Mouse (Mus musculus) urinary bladder, adult 2 months (tissue): ENCODE results near the gene Pclaf. TPM values are rescaled to one million over a fixed set of nuclear protein-coding genes. Genes with fewer than 3 reads are reported as not detected.

Experiments
- DNase-seq: peaks from one replicate; pipeline ENCODE4 v3.0.0; 2022; ENCODE audit warnings: low spot score
- polyA plus RNA-seq: library from polyadenylated mRNA; depleted of rRNA; stranded (reverse); fragments of >200 nt; gene quantifications from 2 replicates; pipeline ENCODE4 v1.2.3, GENCODE M21; 2012; rRNA removed

Gene Pclaf
- 1.8 and 3.1 TPM in 2 replicates for polyA plus RNA-seq

- DNase-seq, result peak; percentile 27
Measured at GRCm38 (mm10) chr9:65890143-65890628, at the start of gene Pclaf. Gene Pclaf, plus strand, starts transcription at chr9:65890237.

- no peak for DNase-seq
Measured at GRCm38 (mm10) chr9:65844421-65845165, 45.4 kb upstream of the Pclaf start.

GRCm38 (mm10) chr9:65848154-65848553 is 41.9 kb upstream of the Pclaf start:
- no peak for DNase-seq

GRCm38 (mm10) chr9:65850203-65850602 is 39.8 kb upstream of the Pclaf start:
- DNase-seq, result no peak

GRCm38 (mm10) chr9:65859656-65860055 is 30.4 kb upstream of the Pclaf start:
- no peak for DNase-seq

- DNase-seq, result peak; percentile 79
Measured at GRCm38 (mm10) chr9:65884564-65885315, 5.3 kb upstream of the Pclaf start.

- no peak for DNase-seq
Measured at GRCm38 (mm10) chr9:65891126-65891525, 1.1 kb downstream of the Pclaf start.

GRCm38 (mm10) chr9:65896977-65897376 is 6.9 kb downstream of the Pclaf start:
- no peak for DNase-seq

GRCm38 (mm10) chr9:65902879-65903278 is 12.8 kb downstream of the Pclaf start:
- no peak for DNase-seq

- DNase-seq, result no peak
Measured at GRCm38 (mm10) chr9:65903419-65903818, 13.4 kb downstream of the Pclaf start.

GRCm38 (mm10) chr9:65908394-65909300 is 18.6 kb downstream of the Pclaf start, which contains the start of the genes Trip4 and Csnk1g1:
Gene Trip4, minus strand, starts transcription at chr9:65908794.
Gene Csnk1g1, plus strand, starts transcription at chr9:65908924.
- DNase-seq, result peak; percentile 81

GRCm38 (mm10) chr9:65909301-65909801 is 19.3 kb downstream of the Pclaf start:
- DNase-seq, result peak; percentile 54

GRCm38 (mm10) chr9:65909837-65910236 is 19.8 kb downstream of the Pclaf start:
- no peak for DNase-seq

- no peak for DNase-seq
Measured at GRCm38 (mm10) chr9:65913976-65914375, 23.9 kb downstream of the Pclaf start.

- no peak for DNase-seq
Measured at GRCm38 (mm10) chr9:65917015-65917414, 27.0 kb downstream of the Pclaf start.

- no peak for DNase-seq
Measured at GRCm38 (mm10) chr9:65928456-65928855, 38.4 kb downstream of the Pclaf start.

- no peak for DNase-seq
Measured at GRCm38 (mm10) chr9:65929826-65930225, 39.8 kb downstream of the Pclaf start.

- no peak for DNase-seq
Measured at GRCm38 (mm10) chr9:65937566-65937965, 47.5 kb downstream of the Pclaf start.

GRCm38 (mm10) chr9:65951082-65951587 is 61.1 kb downstream of the Pclaf start:
- DNase-seq, result no peak
